Mouse (Mus musculus): ENCODE measurements around the gene Pkmyt1.

DNA sequence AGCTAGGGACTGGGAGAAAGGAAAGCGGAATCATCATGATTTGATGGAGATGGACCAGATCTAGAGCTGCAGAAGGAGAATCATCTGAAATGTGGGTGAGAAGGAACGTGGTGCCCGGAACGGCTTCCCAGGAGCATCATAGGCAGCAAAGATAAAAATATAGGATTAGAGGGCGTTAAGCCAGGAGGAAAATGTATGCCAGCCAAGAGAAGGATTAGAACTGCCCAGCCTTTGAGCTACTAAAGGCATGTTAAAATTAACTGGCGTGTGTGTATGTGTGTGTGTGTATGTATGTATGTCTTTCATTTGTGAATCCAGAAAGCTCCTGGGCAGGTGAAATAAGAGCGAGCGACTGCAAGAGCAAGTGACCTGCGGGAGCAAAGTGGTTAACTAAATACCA is 22.8 kb upstream of the Pkmyt1 start:
- TF ChIP-seq CTCF (IDR thresholded peaks at IDR 0.05; ENCODE audit: borderline replicate concordance, insufficient read depth, low read length) (no peak), POLR2A (IDR thresholded peaks at IDR 0.05; ENCODE audit: low read depth, low read length) (no peak)

Data from embryonic fibroblast, embryonic 13.5 days (primary cell).